Mouse (Mus musculus) heart, postnatal 0 days (tissue): ENCODE measurements around the gene Rpl37.

ENCODE experiments used
- CTCF ChIP-seq: IDR thresholded peaks from 2 replicates; pipeline ENCODE4 v1.5.1; 2016; ENCODE audit warnings: antibody characterized with exemption, control low read depth, low read depth
- EP300 ChIP-seq: IDR thresholded peaks from 2 replicates; pipeline ENCODE4 v1.6.1; 2016; ENCODE audit warnings: antibody characterized with exemption, low read depth

GRCm38 (mm10) chr15:5097376-5097775, 19.1 kb upstream of the Rpl37 start:
- no peak for TF ChIP-seq CTCF
- no peak for TF ChIP-seq EP300
